Mouse (Mus musculus): ENCODE measurements around the gene Fam151a.
"Not testable (repeated sequence)": the region's sequence is repeated elsewhere in the genome, so short reads cannot be mapped to it uniquely, and the experiment has no call there.

Fam151a gene

GRCm38 (mm10) chr4:106778116-106778788 is 44.6 kb downstream of the Fam151a start:
- DNase-seq, result peak; percentile 98

- no peak for DNase-seq
These were observed 46.4 kb downstream of the Fam151a start for GRCm38 (mm10) chr4:106780045-106780444.

- no peak for DNase-seq
These were observed 49.4 kb downstream of the Fam151a start for GRCm38 (mm10) chr4:106783137-106783536.

GRCm38 (mm10) chr4:106784806-106785205 is 51.1 kb downstream of the Fam151a start:
- DNase-seq, result no peak

GRCm38 (mm10) chr4:106785345-106785744 is 51.7 kb downstream of the Fam151a start:
- no peak for DNase-seq

- peak; percentile 84 for DNase-seq
These were observed 52.3 kb downstream of the Fam151a start for GRCm38 (mm10) chr4:106785753-106786540.

- peak; percentile 71 for DNase-seq
These were observed 54.1 kb downstream of the Fam151a start for GRCm38 (mm10) chr4:106787830-106788229.

GRCm38 (mm10) chr4:106788627-106789026 is 54.9 kb downstream of the Fam151a start:
- DNase-seq, result no peak

GRCm38 (mm10) chr4:106789705-106790104 is 56.0 kb downstream of the Fam151a start:
- no peak for DNase-seq

- not testable (repeated sequence) for DNase-seq
These were observed 56.5 kb downstream of the Fam151a start for GRCm38 (mm10) chr4:106790218-106790617.

GRCm38 (mm10) chr4:106790938-106791337 is 57.2 kb downstream of the Fam151a start:
- no peak for DNase-seq

- no peak for DNase-seq
These were observed 58.6 kb downstream of the Fam151a start for GRCm38 (mm10) chr4:106792276-106792675.

GRCm38 (mm10) chr4:106793826-106794225 is 60.1 kb downstream of the Fam151a start:
- not testable (repeated sequence) for DNase-seq

GRCm38 (mm10) chr4:106794247-106794646 is 60.6 kb downstream of the Fam151a start:
- no peak for DNase-seq

- no peak for DNase-seq
These were observed 61.6 kb downstream of the Fam151a start for GRCm38 (mm10) chr4:106795289-106795688.
